Mouse (Mus musculus): Measurements from ENCODE around the gene Slc9a3r2. TPM values are rescaled to one million over a fixed set of nuclear protein-coding genes. Genes with fewer than 3 reads are reported as not detected.

Gene Slc9a3r2
- polyA plus RNA-seq, 1 experiment from 2014 or later: 26.7 TPM

GRCm38 (mm10) chr17:24654969-24655368, 4.8 kb upstream of the Slc9a3r2 start:
- ATAC-seq (replicated peaks): no peak
- Histone ChIP-seq H3K9me3 (no peaks in the 10 kb centered on the region), H3K4me1 (peaks cover 16% of the 10 kb centered on the region), H3K27me3 (peaks cover 45% of the 10 kb centered on the region), H3K9ac (replicated peaks) (no peak overlapping the region), H3K36me3 (no peaks in the 10 kb centered on the region), H3K4me2 (replicated peaks) (no peak overlapping the region), H3K27ac (replicated peaks) (no peak overlapping the region), H3K4me3 (no peak overlapping the region)
- WGBS: 74% methylated on average over 4 of the region's 4 CpGs

- H3K4me3 ChIP-seq: peak overlapping the region; percentile 22; the same call in 1 of the 2 replicates
- H3K9me3 ChIP-seq: no peaks in the 10 kb centered on the region
- no peak overlapping the region for H3K27ac ChIP-seq (replicated peaks)
- no peaks in the 10 kb centered on the region for H3K36me3 ChIP-seq
- 5% methylated on average over 19 of the region's 19 CpGs for WGBS
- peaks cover 39% of the 10 kb centered on the region for H3K27me3 ChIP-seq
- H3K4me2 ChIP-seq (replicated peaks): peak overlapping the region; percentile 41
- peak; percentile 58 for ATAC-seq (replicated peaks)
- H3K9ac ChIP-seq (replicated peaks): peak overlapping the region; percentile 21; the same call in 1 of the 2 replicates
- H3K4me1 ChIP-seq: peaks cover 23% of the 10 kb centered on the region
Observed at GRCm38 (mm10) chr17:24653967-24654710, 4.0 kb upstream of the Slc9a3r2 start.

- Histone ChIP-seq H3K27me3 (peaks cover 17% of the 10 kb centered on the region; the same call in 1 of the 2 replicates), H3K27ac (replicated peaks) (no peak overlapping the region), H3K4me1 (peaks cover 14% of the 10 kb centered on the region), H3K4me2 (replicated peaks) (no peak overlapping the region), H3K4me3 (no peak overlapping the region), H3K36me3 (no peaks in the 10 kb centered on the region), H3K9ac (replicated peaks) (no peak overlapping the region), H3K9me3 (no peaks in the 10 kb centered on the region)
- ATAC-seq (replicated peaks): no peak
- WGBS: 67% methylated on average over 3 of the region's 3 CpGs
Observed at GRCm38 (mm10) chr17:24651835-24652234, 1.7 kb upstream of the Slc9a3r2 start.

GRCm38 (mm10) chr17:24650766-24651165, 639 bp upstream of the Slc9a3r2 start:
- H3K27me3 ChIP-seq: 0 out of 2 replicates have a peak, but pooled peaks cover 12% of the 10 kb centered on the region
- no peak overlapping the region for H3K27ac ChIP-seq (replicated peaks)
- 76% methylated on average over 4 of the region's 4 CpGs for WGBS
- H3K4me2 ChIP-seq (replicated peaks): peak overlapping the region; percentile 96; the same call in 1 of the 2 replicates
- no peaks in the 10 kb centered on the region for H3K36me3 ChIP-seq
- no peak overlapping the region for H3K4me3 ChIP-seq
- no peak overlapping the region for H3K9ac ChIP-seq (replicated peaks)
- no peaks in the 10 kb centered on the region for H3K9me3 ChIP-seq
- no peak for ATAC-seq (replicated peaks)
- peaks cover 14% of the 10 kb centered on the region for H3K4me1 ChIP-seq

GRCm38 (mm10) chr17:24649581-24650069, 502 bp downstream of the Slc9a3r2 start:
- Histone ChIP-seq H3K27ac (replicated peaks) (peak overlapping the region; percentile 38; the same call in 1 of the 2 replicates), H3K4me3 (peak overlapping the region; percentile 58), H3K27me3 (0 out of 2 replicates have a peak, but pooled peaks cover 12% of the 10 kb centered on the region), H3K4me1 (peaks cover 14% of the 10 kb centered on the region), H3K4me2 (replicated peaks) (peak overlapping the region; percentile 96), H3K9me3 (no peaks in the 10 kb centered on the region), H3K36me3 (no peaks in the 10 kb centered on the region), H3K9ac (replicated peaks) (peak overlapping the region; percentile 68)
- WGBS: 1% methylated on average over 35 of the region's 35 CpGs
- ATAC-seq (replicated peaks): peak; percentile 30; the same call in 1 of the 2 replicates

GRCm38 (mm10) chr17:24648731-24649377, 1.3 kb downstream of the Slc9a3r2 start:
- no peak overlapping the region for H3K4me2 ChIP-seq (replicated peaks)
- peak overlapping the region; percentile 19; the same call in 1 of the 2 replicates for H3K9ac ChIP-seq (replicated peaks)
- no peaks in the 10 kb centered on the region for H3K36me3 ChIP-seq
- ATAC-seq (replicated peaks): no peak
- H3K4me1 ChIP-seq: peaks cover 12% of the 10 kb centered on the region
- H3K9me3 ChIP-seq: no peaks in the 10 kb centered on the region
- 0 out of 2 replicates have a peak, but pooled peaks cover 9% of the 10 kb centered on the region for H3K27me3 ChIP-seq
- 77% methylated on average over 10 of the region's 10 CpGs for WGBS
- peak overlapping the region; percentile 58; the same call in 1 of the 2 replicates for H3K4me3 ChIP-seq
- H3K27ac ChIP-seq (replicated peaks): no peak overlapping the region

- Histone ChIP-seq H3K27me3 (0 out of 2 replicates have a peak, but pooled peaks cover 9% of the 10 kb centered on the region), H3K4me2 (replicated peaks) (no peak overlapping the region), H3K9ac (replicated peaks) (0 out of 2 replicates have a peak overlapping the region, but pooled peaks have one; percentile 22), H3K27ac (replicated peaks) (no peak overlapping the region), H3K9me3 (no peaks in the 10 kb centered on the region), H3K36me3 (no peaks in the 10 kb centered on the region), H3K4me3 (no peak overlapping the region), H3K4me1 (peaks cover 10% of the 10 kb centered on the region)
- ATAC-seq (replicated peaks): no peak
- WGBS: 83% methylated on average over 11 of the region's 11 CpGs
Observed at GRCm38 (mm10) chr17:24647493-24647892, 2.6 kb downstream of the Slc9a3r2 start.

GRCm38 (mm10) chr17:24646381-24646780, 3.7 kb downstream of the Slc9a3r2 start:
- Histone ChIP-seq H3K36me3 (no peaks in the 10 kb centered on the region), H3K4me3 (no peak overlapping the region), H3K27me3 (0 out of 2 replicates have a peak, but pooled peaks cover 5% of the 10 kb centered on the region), H3K4me2 (replicated peaks) (no peak overlapping the region), H3K27ac (replicated peaks) (no peak overlapping the region), H3K9ac (replicated peaks) (no peak overlapping the region), H3K4me1 (peaks cover 10% of the 10 kb centered on the region), H3K9me3 (no peaks in the 10 kb centered on the region)
- ATAC-seq (replicated peaks): no peak
- WGBS: 89% methylated on average over 4 of the region's 4 CpGs

GRCm38 (mm10) chr17:24645916-24646315, 4.2 kb downstream of the Slc9a3r2 start:
- H3K9me3 ChIP-seq: no peaks in the 10 kb centered on the region
- ATAC-seq (replicated peaks): no peak
- H3K27me3 ChIP-seq: 0 out of 2 replicates have a peak, but pooled peaks cover 5% of the 10 kb centered on the region
- H3K4me1 ChIP-seq: peaks cover 10% of the 10 kb centered on the region
- WGBS: 85% methylated on average over 3 of the region's 3 CpGs
- no peak overlapping the region for H3K9ac ChIP-seq (replicated peaks)
- H3K4me3 ChIP-seq: no peak overlapping the region
- H3K36me3 ChIP-seq: no peaks in the 10 kb centered on the region
- no peak overlapping the region for H3K27ac ChIP-seq (replicated peaks)
- no peak overlapping the region for H3K4me2 ChIP-seq (replicated peaks)

- H3K4me1 ChIP-seq: peaks cover 6% of the 10 kb centered on the region
- H3K27ac ChIP-seq (replicated peaks): no peak overlapping the region; the same call in 1 of the 2 replicates
- no peak overlapping the region for H3K4me2 ChIP-seq (replicated peaks)
- WGBS: 81% methylated on average over 9 of the region's 9 CpGs
- H3K27me3 ChIP-seq: no peaks in the 10 kb centered on the region
- no peak for ATAC-seq (replicated peaks)
- H3K4me3 ChIP-seq: no peak overlapping the region
- H3K9me3 ChIP-seq: no peaks in the 10 kb centered on the region
- H3K36me3 ChIP-seq: no peaks in the 10 kb centered on the region
- no peak overlapping the region for H3K9ac ChIP-seq (replicated peaks)
Observed at GRCm38 (mm10) chr17:24644875-24645721, 5.0 kb downstream of the Slc9a3r2 start.

GRCm38 (mm10) chr17:24644030-24644715, 6.0 kb downstream of the Slc9a3r2 start:
- H3K4me1 ChIP-seq: no peaks in the 10 kb centered on the region
- no peaks in the 10 kb centered on the region for H3K36me3 ChIP-seq
- H3K27ac ChIP-seq (replicated peaks): no peak overlapping the region; the same call in 1 of the 2 replicates
- H3K9me3 ChIP-seq: no peaks in the 10 kb centered on the region
- no peak overlapping the region for H3K4me2 ChIP-seq (replicated peaks)
- 61% methylated on average over 7 of the region's 7 CpGs for WGBS
- no peak overlapping the region for H3K4me3 ChIP-seq
- no peak overlapping the region for H3K9ac ChIP-seq (replicated peaks)
- ATAC-seq (replicated peaks): no peak
- no peaks in the 10 kb centered on the region for H3K27me3 ChIP-seq

Measured in forebrain, embryonic 15.5 days (tissue).